Mouse (Mus musculus) embryo, embryonic 10 days (tissue): Measurements from ENCODE around the gene Kctd7.

Experiments
- DNase-seq: peaks from one replicate; pipeline ENCODE4 v3.0.0-alpha.2; 2015; ENCODE audit warnings: low spot score

Gene Kctd7

DNA sequence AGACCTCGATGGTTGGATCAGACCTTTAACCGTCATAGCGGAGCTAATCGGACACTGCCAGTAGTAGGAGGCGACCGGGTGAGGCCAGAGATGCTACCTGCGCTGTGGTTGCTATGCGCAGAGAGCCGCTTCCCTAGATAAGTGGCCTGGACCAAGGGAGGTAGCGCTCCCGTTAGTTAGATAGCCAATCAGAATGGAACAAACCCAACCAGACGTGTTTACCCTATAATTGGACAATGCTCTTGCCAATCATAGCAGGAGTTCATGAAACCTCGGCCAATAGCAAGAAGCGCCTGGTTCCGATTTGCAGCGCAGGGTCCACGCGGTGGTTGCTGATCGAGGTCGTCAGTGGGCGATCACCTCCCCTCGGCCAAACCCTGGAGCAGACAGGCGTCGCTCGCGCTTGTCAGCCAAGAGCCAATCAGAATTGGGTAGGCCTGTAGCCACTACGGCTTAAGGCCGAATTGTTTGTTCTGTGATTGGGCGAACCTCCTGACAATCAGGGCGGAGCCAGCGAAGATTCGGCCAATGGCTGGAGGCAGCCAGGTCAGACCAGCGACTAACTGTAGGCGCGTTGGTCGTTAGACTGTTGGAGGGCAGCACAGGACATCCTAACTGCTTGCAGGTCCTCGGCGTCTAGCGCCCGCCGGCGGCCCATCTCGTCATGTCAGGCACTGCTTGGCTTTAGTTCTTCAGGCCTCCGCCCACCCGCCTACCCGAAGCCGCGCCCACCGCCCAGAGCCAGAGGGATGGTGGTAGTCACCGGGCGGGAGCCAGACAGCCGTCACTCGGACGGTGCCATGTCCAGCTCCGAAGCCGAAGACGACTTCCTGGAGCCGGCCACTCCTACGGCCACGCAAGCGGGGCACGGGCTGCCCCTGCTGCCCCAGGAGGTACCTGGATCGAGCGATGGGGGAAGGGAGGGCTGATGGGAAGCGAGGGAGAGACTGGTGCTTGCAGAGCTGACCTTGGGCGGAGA, at the start of gene Kctd7:
Kctd7 (plus strand) TSS at position 528 of the 979 bp plus-strand sequence.
- DNase-seq = peak; percentile 99

DNA sequence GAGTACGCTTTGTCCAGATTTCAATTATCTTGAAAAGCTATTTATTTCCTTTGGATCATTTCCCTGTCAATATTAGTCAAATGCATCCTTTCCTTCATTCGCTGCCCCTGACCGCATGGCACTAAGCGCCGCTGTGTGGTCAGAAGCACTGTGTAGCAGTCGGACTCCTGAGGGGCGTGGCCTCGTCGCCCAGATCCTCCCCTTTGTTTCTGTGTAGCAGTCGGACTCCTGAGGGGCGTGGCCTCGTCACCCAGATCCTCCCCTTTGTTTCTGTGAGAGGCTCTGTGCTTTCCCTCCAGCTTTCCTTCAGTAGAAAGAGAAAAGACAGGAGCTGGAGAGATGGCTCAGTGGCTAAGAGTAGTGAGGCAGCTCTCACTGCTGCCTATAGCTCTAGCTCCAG, 47.9 kb upstream of the Kctd7 start:
- peak; percentile 75 for DNase-seq

GRCm38 (mm10) chr5:130097837-130098236, 46.8 kb upstream of the Kctd7 start:
- DNase-seq = no peak

DNA sequence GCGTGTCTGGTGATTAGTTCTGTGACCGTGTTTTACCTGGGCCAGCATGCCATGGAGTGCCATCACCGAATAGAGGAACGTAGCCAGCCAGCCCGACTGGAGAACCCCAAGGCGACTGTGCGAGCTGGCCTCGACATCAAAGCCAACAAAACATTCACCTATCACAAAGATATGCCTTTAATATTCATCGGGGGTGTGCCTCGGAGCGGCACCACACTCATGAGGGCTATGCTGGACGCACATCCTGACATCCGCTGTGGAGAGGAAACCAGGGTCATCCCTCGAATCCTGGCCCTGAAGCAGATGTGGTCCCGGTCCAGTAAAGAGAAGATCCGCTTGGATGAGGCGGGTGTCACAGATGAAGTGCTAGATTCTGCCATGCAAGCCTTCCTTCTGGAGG, 42.9 kb upstream of the Kctd7 start:
- no peak for DNase-seq

DNA sequence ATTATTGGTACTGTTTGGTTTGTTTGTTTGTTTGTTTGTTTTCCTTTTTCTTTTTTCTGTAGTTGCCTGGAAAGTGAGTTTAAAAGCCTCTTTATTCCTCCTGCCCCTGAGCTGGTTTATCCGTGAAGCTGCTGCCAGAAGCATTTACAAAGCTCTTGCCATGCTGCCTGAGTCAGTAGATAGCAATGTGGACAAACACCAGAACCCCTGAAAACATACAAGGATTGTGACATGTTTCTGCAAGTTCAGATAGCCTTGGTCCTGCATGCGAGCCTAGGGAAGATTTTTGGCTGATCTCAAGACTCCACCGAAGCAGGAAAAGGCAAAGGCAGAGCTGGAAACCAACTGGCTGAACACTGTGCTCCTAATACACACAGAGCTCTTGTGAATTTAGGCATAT, 35.3 kb upstream of the Kctd7 start:
- no peak for DNase-seq

DNA sequence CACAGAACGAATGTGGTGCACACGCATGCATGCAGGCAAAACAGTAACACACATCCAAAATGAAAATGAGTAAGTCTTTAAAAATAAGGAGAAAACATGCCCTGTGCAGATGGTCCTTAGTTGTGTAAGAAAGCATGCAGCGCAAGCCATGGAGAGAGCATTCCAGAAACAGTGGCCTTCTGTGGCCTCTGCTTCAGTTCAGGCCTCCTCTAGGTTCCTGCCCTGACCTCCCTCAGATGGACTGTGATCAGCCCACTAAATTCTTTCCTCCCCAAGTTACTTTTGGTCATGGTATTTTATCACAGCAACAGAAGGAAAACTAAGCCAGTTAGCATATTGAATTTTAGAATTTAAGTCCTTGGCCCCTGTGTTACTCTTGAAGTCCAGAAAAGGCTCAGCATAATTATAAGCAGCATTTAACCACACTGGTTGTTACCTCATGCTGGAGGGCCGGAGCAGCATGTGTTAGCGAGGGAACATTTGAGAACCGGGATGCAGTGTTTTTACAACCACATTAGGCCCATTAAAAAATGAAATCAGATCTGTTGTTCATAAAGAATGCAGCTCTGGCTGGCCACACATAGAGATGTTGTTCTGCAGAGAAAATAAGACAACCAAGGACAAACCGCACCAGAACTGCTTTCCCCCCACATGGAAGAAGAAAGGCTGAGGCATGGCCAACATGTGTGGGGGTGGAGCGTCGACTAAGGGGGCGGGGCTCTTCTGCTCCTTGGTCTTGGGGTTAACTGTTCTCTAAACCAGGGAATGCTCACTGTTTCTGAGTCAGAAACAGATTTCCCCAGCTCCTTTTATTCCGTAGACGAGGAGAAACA, 33.8 kb upstream of the Kctd7 start:
- DNase-seq = no peak

GRCm38 (mm10) chr5:130112653-130113052, 32.0 kb upstream of the Kctd7 start:
- DNase-seq = no peak

DNA sequence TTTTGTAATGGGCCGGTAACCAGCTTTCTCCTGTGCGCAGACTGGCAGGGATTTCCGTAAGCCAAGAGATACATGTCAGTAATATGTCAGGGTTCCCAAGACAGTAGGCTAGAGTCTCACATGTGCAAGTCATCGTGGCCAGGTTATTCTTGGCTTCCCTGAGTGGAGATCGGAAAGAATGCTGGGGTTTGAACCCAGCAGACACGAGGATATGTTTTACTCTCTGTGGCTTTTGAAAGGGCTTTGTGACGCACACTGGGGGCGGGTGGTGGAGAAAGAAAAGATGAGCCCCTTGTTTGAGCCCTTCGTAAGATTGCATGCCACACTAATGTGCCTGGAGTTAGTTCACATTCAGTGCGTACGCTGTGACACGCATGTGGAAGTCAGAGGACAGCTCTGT, 28.5 kb upstream of the Kctd7 start:
- DNase-seq = no peak

GRCm38 (mm10) chr5:130116857-130117256, 27.8 kb upstream of the Kctd7 start:
- DNase-seq = no peak

GRCm38 (mm10) chr5:130117932-130118331, 26.7 kb upstream of the Kctd7 start:
- DNase-seq = no peak

DNA sequence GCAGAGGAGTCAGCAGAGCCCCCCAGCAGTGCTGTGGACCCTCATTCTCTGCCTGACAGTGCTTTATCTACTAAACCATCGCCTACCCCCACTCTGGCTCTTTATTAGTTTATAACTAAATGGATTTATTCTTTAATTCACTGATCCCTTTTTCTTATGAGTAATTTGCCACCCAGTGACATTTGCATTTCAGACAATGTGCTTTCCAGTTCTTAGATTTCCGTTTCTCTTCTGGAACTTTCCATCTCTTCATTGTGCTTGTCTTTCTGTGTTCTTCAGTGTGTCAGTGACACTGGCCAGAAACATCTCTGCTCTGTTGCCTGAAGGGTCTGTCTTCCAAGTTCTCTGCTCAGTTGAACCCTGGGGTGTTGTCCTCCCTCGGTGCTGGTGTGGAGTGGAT, 25.4 kb upstream of the Kctd7 start:
- DNase-seq = no peak

- no peak for DNase-seq
Measured at GRCm38 (mm10) chr5:130120070-130120736, 24.5 kb upstream of the Kctd7 start.

GRCm38 (mm10) chr5:130120904-130121303, 23.8 kb upstream of the Kctd7 start:
- peak; percentile 13 for DNase-seq

DNA sequence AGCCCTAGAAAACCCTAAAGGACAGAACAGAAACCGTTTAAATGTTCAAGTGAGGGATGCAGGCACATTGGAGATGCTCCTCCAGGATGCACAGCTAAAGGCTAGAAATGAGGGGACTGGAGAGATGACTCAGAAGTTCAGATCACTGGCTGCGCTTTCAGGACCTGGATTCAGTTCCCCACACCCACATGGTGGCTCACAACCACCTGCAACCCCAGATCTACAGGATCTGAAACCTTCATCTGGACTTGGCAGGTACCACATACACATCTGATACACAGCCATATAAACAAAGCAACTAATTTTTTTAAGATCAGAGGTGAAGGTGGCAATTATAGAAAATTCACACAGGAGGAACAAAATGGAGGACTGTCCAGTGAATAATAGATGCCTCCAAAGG, 22.3 kb upstream of the Kctd7 start:
- no peak for DNase-seq

DNA sequence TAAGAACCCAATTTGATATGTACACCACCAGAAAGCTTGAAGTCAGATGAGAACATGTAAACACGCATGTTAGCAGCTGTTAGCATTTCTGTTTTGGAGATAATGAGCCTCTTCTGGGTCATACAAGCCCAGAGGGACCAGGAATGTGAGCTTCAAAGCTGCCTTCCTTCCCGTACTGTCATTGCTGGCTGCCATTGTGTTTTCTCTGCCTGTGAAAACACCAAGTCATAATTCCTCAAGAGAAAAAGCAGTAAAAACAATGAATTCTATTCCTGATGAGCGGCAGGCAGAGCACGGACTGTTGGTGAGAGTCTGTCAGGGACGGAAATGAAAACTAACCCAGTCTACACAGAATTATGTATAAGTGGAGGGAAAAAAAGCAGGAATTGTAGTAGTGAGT, 20.4 kb upstream of the Kctd7 start:
- DNase-seq = no peak

GRCm38 (mm10) chr5:130128686-130129523, 15.8 kb upstream of the Kctd7 start:
- no peak for DNase-seq

GRCm38 (mm10) chr5:130129524-130129793, 15.2 kb upstream of the Kctd7 start:
- no peak for DNase-seq

- no peak for DNase-seq
Measured at GRCm38 (mm10) chr5:130136597-130136996, 8.1 kb upstream of the Kctd7 start.

- peak; percentile 78 for DNase-seq
Measured at GRCm38 (mm10) chr5:130139393-130139792, 5.3 kb upstream of the Kctd7 start.

- no peak for DNase-seq
Measured at GRCm38 (mm10) chr5:130141138-130141537, 3.5 kb upstream of the Kctd7 start.

DNA sequence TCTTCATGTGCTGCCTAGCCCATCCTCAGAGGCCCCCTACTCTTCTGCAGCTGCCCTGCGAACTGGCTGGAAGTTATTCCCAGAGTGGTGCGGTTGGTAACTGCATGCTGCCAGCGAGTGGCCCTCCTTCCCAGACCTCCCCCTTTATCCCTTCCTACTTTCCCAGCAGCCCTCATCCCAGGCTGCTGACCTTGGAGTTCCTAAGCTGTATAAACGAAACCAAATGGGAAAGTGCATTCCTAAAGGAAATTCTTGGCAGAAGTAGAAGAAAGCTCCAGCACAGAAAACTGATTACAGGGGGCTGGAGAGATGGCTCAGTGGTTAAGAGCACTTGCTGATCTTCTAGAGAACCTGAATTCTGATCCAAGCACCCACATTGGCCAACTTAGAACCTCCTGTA, 2.6 kb upstream of the Kctd7 start:
- DNase-seq = no peak

DNA sequence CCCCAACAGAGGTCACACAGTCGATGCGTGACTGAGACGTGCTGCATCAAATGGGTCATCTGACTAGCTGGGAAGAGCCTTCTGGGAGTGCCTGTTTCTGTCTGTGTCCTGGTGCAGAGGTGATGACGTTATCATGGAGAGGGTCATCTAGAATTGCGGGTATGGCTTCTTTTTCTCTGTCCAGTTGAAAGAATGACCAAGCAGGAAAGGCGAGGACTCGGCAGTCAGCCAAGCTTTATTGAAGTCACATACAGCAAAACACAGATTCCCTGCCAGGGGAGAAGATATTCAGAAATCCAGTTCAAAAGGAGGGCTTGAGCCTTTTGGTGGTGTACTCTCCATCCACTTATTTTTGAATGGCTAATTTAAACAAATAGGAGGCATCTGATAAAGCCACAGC, 1.6 kb upstream of the Kctd7 start:
- DNase-seq = no peak
